Mouse (Mus musculus) G1E (cell line): ENCODE results near the gene Bcl6. TPM values are rescaled to one million over a fixed set of nuclear protein-coding genes. Genes with fewer than 3 reads are reported as not detected.

Experiments used
- ATAC-seq: 2 replicates; pipeline ENCODE4 v1.8.0; 2016; ENCODE audit warnings: mild to moderate bottlenecking; ENCODE audit not compliant: insufficient number of reproducible peaks, poor library complexity, low FRiP score, severe bottlenecking; ENCODE audit errors: extremely low read depth
- DNase-seq: peaks from one replicate; pipeline ENCODE4 v3.0.0; 2012; ENCODE audit warnings: low spot score
- H3K27me3 ChIP-seq: 2 replicates; pipeline ENCODE4 v1.6.1; 2012; ENCODE audit warnings: mild to moderate bottlenecking, low read length, inconsistent platforms; ENCODE audit not compliant: insufficient read depth
- H3K36me3 ChIP-seq: replicated peaks from 2 replicates; pipeline ENCODE3; 2012; ENCODE audit warnings: mild to moderate bottlenecking, inconsistent platforms
- H3K4me1 ChIP-seq: 2 replicates; pipeline ENCODE4 v1.6.1; 2012; ENCODE audit warnings: low read depth, low read length, inconsistent platforms, mixed read lengths; ENCODE audit not compliant: insufficient read depth
- H3K4me3 ChIP-seq: 2 replicates; pipeline ENCODE4 v1.5.1; 2012; ENCODE audit warnings: low read depth, mild to moderate bottlenecking, inconsistent platforms, low read length, moderate library complexity, mixed read lengths
- H3K9me3 ChIP-seq: replicated peaks from 2 replicates; pipeline ENCODE4 v1.6.1; 2012; ENCODE audit warnings: inconsistent platforms
- CTCF ChIP-seq: IDR thresholded peaks from 2 replicates; pipeline ENCODE4 v1.5.1; 2012; ENCODE audit warnings: low read depth, low read length, inconsistent platforms, mixed read lengths
- GATA1 ChIP-seq: IDR thresholded peaks from 2 replicates; pipeline ENCODE4 v1.6.1; 2012; ENCODE audit warnings: borderline replicate concordance, low read length, inconsistent platforms, mixed read lengths
- GATA2 ChIP-seq: IDR thresholded peaks from 2 replicates; pipeline ENCODE4 v1.6.1; 2012; ENCODE audit warnings: low read depth, low read length, inconsistent platforms, borderline replicate concordance
- POLR2AphosphoS5 ChIP-seq: IDR thresholded peaks from 2 replicates; pipeline ENCODE4 v1.6.1; 2012; ENCODE audit warnings: low read depth, low read length, inconsistent platforms; ENCODE audit not compliant: insufficient replicate concordance
- TAL1 ChIP-seq: conservative IDR thresholded peaks from 2 replicates; pipeline ENCODE4 v1.6.1; 2012; ENCODE audit warnings: low read depth, low read length, inconsistent platforms, mixed read lengths
- polyA plus RNA-seq: library from polyadenylated mRNA; stranded (reverse); fragments of >175 nt; gene quantifications from 2 replicates; pipeline ENCODE4 v1.2.3, GENCODE M21; 2012
- total RNA-seq, 2 experiments: library from RNA; stranded (forward) in 1 of 2; stranded (reverse) in 1 of 2; fragments of 200-1000 nt in 1 of 2; fragments of >200 nt in 1 of 2; fragmentation: Nextera tagmentation in 1 of 2; gene quantifications; 2 replicates each; pipeline ENCODE4 v1.2.3; 2014 to 2017

Bcl6 gene
- total and polyA plus RNA-seq, 3 experiments = 0.22 TPM; not detected in 2

DNA sequence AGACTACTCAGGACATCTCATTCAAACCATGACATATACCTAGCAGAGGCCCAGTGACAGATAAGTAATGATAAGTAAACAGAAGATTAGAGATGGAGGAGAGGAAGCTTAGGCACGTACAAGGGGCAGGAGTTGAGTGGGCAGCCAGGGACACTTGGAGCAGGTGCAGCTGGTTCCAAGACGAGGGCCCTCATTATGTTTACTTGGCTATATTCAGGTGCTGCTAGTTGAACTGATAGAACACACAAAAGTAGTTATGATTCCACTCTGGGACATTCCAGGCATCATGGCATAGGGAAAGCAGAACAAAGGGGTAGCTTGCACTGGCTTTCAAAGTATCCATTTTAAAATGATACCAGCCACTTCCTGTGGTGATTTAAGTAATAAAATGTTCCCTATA, 54.3 kb downstream of the Bcl6 start:
- DNase-seq = no peak
- no peak for ATAC-seq

GRCm38 (mm10) chr16:23932294-23932693, 56.4 kb downstream of the Bcl6 start, which contains the start of gene Rtp2:
Gene Rtp2 (minus strand): TSS chr16:23932394.
- TF ChIP-seq GATA2 (no peak), CTCF (no peak), GATA1 (no peak), POLR2AphosphoS5 (no peak)
- DNase-seq (no peak), ATAC-seq (no peak)
- no peaks in the 10 kb centered on the region for H3K4me1 ChIP-seq
- no peaks in the 10 kb centered on the region; the same call in 1 of the 2 replicates for H3K27me3 ChIP-seq
- no peak within 1 kb of the TSS for H3K4me3 ChIP-seq
- no peaks in the 10 kb centered on the region for H3K36me3 ChIP-seq
- H3K9me3 ChIP-seq = peaks cover 48% of the 10 kb centered on the region

More for the DNA sequence above, 54.3 kb downstream of the Bcl6 start:
- TF ChIP-seq CTCF = no peak
- TF ChIP-seq TAL1 = no peak
- H3K4me1 ChIP-seq = no peaks in the 10 kb centered on the region
- H3K27me3 ChIP-seq = no peaks in the 10 kb centered on the region
- no peak overlapping the region for H3K4me3 ChIP-seq
- H3K36me3 ChIP-seq = no peaks in the 10 kb centered on the region
- H3K9me3 ChIP-seq = peaks cover 31% of the 10 kb centered on the region

DNA sequence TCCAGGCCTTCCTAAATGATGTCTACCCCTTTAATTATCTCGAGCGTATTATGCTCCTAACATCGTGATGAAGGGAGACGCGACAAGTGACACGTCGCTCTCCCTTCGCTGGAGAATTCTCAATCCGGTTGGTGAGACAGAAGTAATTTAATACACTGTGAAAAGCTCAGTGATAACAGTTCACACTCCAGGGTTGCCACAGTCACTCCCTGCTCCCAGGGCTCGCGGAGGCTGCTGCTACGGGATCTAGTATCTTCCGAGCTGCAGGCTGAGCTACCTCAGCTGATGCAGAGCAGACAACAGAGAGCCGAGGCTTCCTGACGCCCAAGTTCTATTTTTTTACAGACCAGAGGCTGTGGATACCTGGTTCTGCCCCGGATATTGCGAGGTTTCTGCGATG, 57.4 kb downstream of the Bcl6 start:
- no peak for ATAC-seq
- DNase-seq = no peak
- no peak overlapping the region for H3K4me3 ChIP-seq
- no peaks in the 10 kb centered on the region for H3K4me1 ChIP-seq
- H3K27me3 ChIP-seq = no peaks in the 10 kb centered on the region; the same call in 1 of the 2 replicates
- H3K36me3 ChIP-seq = no peaks in the 10 kb centered on the region
- no peak for TF ChIP-seq POLR2AphosphoS5
- no peak for TF ChIP-seq GATA1
- TF ChIP-seq TAL1 = no peak
- TF ChIP-seq CTCF = no peak
- no peak for TF ChIP-seq GATA2
- H3K9me3 ChIP-seq = peaks cover 55% of the 10 kb centered on the region

GRCm38 (mm10) chr16:23930426-23931073, 58.1 kb downstream of the Bcl6 start:
- Histone ChIP-seq H3K36me3 (no peaks in the 10 kb centered on the region), H3K9me3 (peaks cover 54% of the 10 kb centered on the region), H3K4me3 (no peak overlapping the region), H3K27me3 (no peaks in the 10 kb centered on the region; the same call in 1 of the 2 replicates), H3K4me1 (no peaks in the 10 kb centered on the region)
- TF ChIP-seq TAL1 (no peak), POLR2AphosphoS5 (no peak), CTCF (no peak), GATA2 (no peak), GATA1 (no peak)
- ATAC-seq (no peak), DNase-seq (no peak)

- H3K27me3 ChIP-seq = no peaks in the 10 kb centered on the region; the same call in 1 of the 2 replicates
- H3K4me3 ChIP-seq = no peak overlapping the region; the same call in 1 of the 2 replicates
- no peak for TF ChIP-seq POLR2AphosphoS5
- TF ChIP-seq CTCF = no peak
- no peak for TF ChIP-seq TAL1
- no peak for TF ChIP-seq GATA2
- no peak for TF ChIP-seq GATA1
- peaks cover 64% of the 10 kb centered on the region for H3K9me3 ChIP-seq
- ATAC-seq (no peak), DNase-seq (no peak)
- no peaks in the 10 kb centered on the region for H3K4me1 ChIP-seq
- H3K36me3 ChIP-seq = no peaks in the 10 kb centered on the region
Measured at GRCm38 (mm10) chr16:23927301-23928114, 61.1 kb downstream of the Bcl6 start.

GRCm38 (mm10) chr16:23922906-23923305, 65.7 kb downstream of the Bcl6 start:
- TF ChIP-seq POLR2AphosphoS5 = no peak
- TF ChIP-seq CTCF = no peak
- TF ChIP-seq GATA2 = no peak
- TF ChIP-seq TAL1 = no peak
- TF ChIP-seq GATA1 = no peak
- H3K4me3 ChIP-seq = no peak overlapping the region
- H3K9me3 ChIP-seq = peaks cover 36% of the 10 kb centered on the region
- DNase-seq = no peak
- no peaks in the 10 kb centered on the region; the same call in 1 of the 2 replicates for H3K27me3 ChIP-seq
- ATAC-seq = no peak
- H3K36me3 ChIP-seq = no peaks in the 10 kb centered on the region
- H3K4me1 ChIP-seq = no peaks in the 10 kb centered on the region
